Mouse (Mus musculus): ENCODE results near the gene L3mbtl3. TPM values are rescaled to one million over a fixed set of nuclear protein-coding genes. Genes with fewer than 3 reads are reported as not detected.

Gene L3mbtl3
- total and polyA plus RNA-seq, 3 experiments = 1.8 to 3.5 TPM; not detected in 1

DNA sequence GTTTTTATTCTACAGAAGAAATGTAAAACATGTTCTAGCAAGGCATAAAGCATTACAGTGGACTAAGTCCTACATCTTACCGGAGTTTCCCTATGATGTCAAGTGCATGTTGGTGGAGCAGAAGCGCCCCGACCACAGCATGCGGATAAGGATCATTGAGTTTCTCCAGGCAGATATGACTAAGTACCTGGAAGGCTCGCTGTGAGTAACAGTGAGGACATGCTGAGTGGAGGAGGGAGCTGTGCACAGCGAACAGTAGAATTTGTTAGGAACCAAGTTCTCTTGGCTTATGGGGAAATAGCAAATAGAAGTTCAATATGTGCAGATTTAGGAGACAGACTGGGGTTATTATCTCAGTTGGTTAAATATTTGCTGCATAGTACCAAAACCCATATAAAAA is 131.3 kb downstream of the L3mbtl3 start:
- no peaks in the 10 kb centered on the region for H3K4me1 ChIP-seq (ENCODE audit: control insufficient read depth in 1 of 2, insufficient read depth in 2 of 2, low read length in 2 of 2)
- no peak overlapping the region for H3K4me3 ChIP-seq (ENCODE audit: control insufficient read depth in 1 of 2, insufficient read depth in 1 of 2, low read depth in 2 of 2, low read length in 2 of 2)
- no peak for TF ChIP-seq MYB (IDR thresholded peaks at IDR 0.05; ENCODE audit: low read depth, low read length)
- TF ChIP-seq MAFK (IDR thresholded peaks at IDR 0.05; ENCODE audit: borderline replicate concordance, low read depth, low read length) = no peak
- H3K79me2 ChIP-seq (ENCODE audit: control insufficient read depth, insufficient read depth, low read length, poor library complexity) = no peaks in the 10 kb centered on the region
- H3K27ac ChIP-seq (ENCODE audit: control insufficient read depth, low read depth, low read length) = no peak overlapping the region
- H3K27me3 ChIP-seq (ENCODE audit: control insufficient read depth in 1 of 2, insufficient read depth in 2 of 2, low read length in 2 of 2) = no peaks in the 10 kb centered on the region
- no peaks in the 10 kb centered on the region for H3K36me3 ChIP-seq (ENCODE audit: control insufficient read depth in 1 of 2, insufficient read depth in 2 of 2, low read length in 2 of 2)
- no peak overlapping the region for H3K9ac ChIP-seq (ENCODE audit: control insufficient read depth, low read depth, low read length, poor library complexity, severe bottlenecking)
- H3K9me3 ChIP-seq (replicated peaks; ENCODE audit: insufficient read depth, low read length) = no peaks in the 10 kb centered on the region
- DNase-seq (ENCODE audit: low read depth, low spot score) = no peak

- H3K9ac ChIP-seq (ENCODE audit: control insufficient read depth, low read depth, low read length, poor library complexity, severe bottlenecking) = no peak overlapping the region
- no peaks in the 10 kb centered on the region for H3K4me1 ChIP-seq (ENCODE audit: control insufficient read depth in 1 of 2, insufficient read depth in 2 of 2, low read length in 2 of 2)
- no peak overlapping the region for H3K27ac ChIP-seq (ENCODE audit: control insufficient read depth, low read depth, low read length)
- TF ChIP-seq CHD1 (IDR thresholded peaks at IDR 0.05; ENCODE audit: low read depth, low read length) (no peak), ELF1 (IDR thresholded peaks at IDR 0.05; ENCODE audit: low read depth, low read length) (no peak), NRF1 (IDR thresholded peaks at IDR 0.05; ENCODE audit: insufficient read depth, low read depth, low read length, poor library complexity, severe bottlenecking) (no peak), POLR2AphosphoS5 (IDR thresholded peaks at IDR 0.05; ENCODE audit: borderline replicate concordance, low read depth, low read length) (no peak), USF2 (IDR thresholded peaks at IDR 0.05; ENCODE audit: borderline replicate concordance in 1 of 2, insufficient read depth in 1 of 2, low read depth in 1 of 2, low read length in 2 of 2) (no peak)
- no peaks in the 10 kb centered on the region for H3K36me3 ChIP-seq (ENCODE audit: control insufficient read depth in 1 of 2, insufficient read depth in 2 of 2, low read length in 2 of 2)
- no peaks in the 10 kb centered on the region for H3K9me3 ChIP-seq (replicated peaks; ENCODE audit: insufficient read depth, low read length)
- H3K27me3 ChIP-seq (ENCODE audit: control insufficient read depth in 1 of 2, insufficient read depth in 2 of 2, low read length in 2 of 2) = no peaks in the 10 kb centered on the region
- DNase-seq (ENCODE audit: low read depth, low spot score) = no peak
- no peak overlapping the region for H3K4me3 ChIP-seq (ENCODE audit: control insufficient read depth in 1 of 2, insufficient read depth in 1 of 2, low read depth in 2 of 2, low read length in 2 of 2)
- H3K79me2 ChIP-seq (ENCODE audit: control insufficient read depth, insufficient read depth, low read length, poor library complexity) = no peaks in the 10 kb centered on the region
Observed at GRCm38 (mm10) chr10:26243203-26243602, 132.6 kb downstream of the L3mbtl3 start.

- Histone ChIP-seq H3K36me3 (ENCODE audit: control insufficient read depth in 1 of 2, insufficient read depth in 2 of 2, low read length in 2 of 2) (no peaks in the 10 kb centered on the region), H3K27me3 (ENCODE audit: control insufficient read depth in 1 of 2, insufficient read depth in 2 of 2, low read length in 2 of 2) (no peaks in the 10 kb centered on the region), H3K79me2 (ENCODE audit: control insufficient read depth, insufficient read depth, low read length, poor library complexity) (no peaks in the 10 kb centered on the region), H3K4me1 (ENCODE audit: control insufficient read depth in 1 of 2, insufficient read depth in 2 of 2, low read length in 2 of 2) (no peaks in the 10 kb centered on the region), H3K9ac (ENCODE audit: control insufficient read depth, low read depth, low read length, poor library complexity, severe bottlenecking) (no peak overlapping the region), H3K27ac (ENCODE audit: control insufficient read depth, low read depth, low read length) (no peak overlapping the region), H3K4me3 (ENCODE audit: control insufficient read depth in 1 of 2, insufficient read depth in 1 of 2, low read depth in 2 of 2, low read length in 2 of 2) (no peak overlapping the region), H3K9me3 (replicated peaks; ENCODE audit: insufficient read depth, low read length) (no peaks in the 10 kb centered on the region)
- no peak for TF ChIP-seq POLR2AphosphoS2 (IDR thresholded peaks at IDR 0.05; ENCODE audit: low read length)
- no peak for TF ChIP-seq SMC3 (IDR thresholded peaks at IDR 0.05; ENCODE audit: low read depth, low read length)
- no peak for TF ChIP-seq MEF2A (IDR thresholded peaks at IDR 0.05; ENCODE audit: extremely low read depth, insufficient replicate concordance, low read depth, low read length, poor library complexity, severe bottlenecking)
- no peak for TF ChIP-seq RAD21 (IDR thresholded peaks at IDR 0.05; ENCODE audit: low read depth, low read length)
- no peak for TF ChIP-seq ZMIZ1 (IDR thresholded peaks at IDR 0.05; ENCODE audit: low read depth, low read length)
- TF ChIP-seq ELF1 (IDR thresholded peaks at IDR 0.05; ENCODE audit: low read depth, low read length) = no peak
- TF ChIP-seq USF2 (IDR thresholded peaks at IDR 0.05; ENCODE audit: borderline replicate concordance in 1 of 2, insufficient read depth in 1 of 2, low read depth in 1 of 2, low read length in 2 of 2) = no peak
- no peak for TF ChIP-seq POLR2AphosphoS5 (IDR thresholded peaks at IDR 0.05; ENCODE audit: borderline replicate concordance, low read depth, low read length)
- TF ChIP-seq NRF1 (IDR thresholded peaks at IDR 0.05; ENCODE audit: insufficient read depth, low read depth, low read length, poor library complexity, severe bottlenecking) = no peak
- no peak for TF ChIP-seq TCF12 (IDR thresholded peaks at IDR 0.05; ENCODE audit: low read depth, low read length)
- no peak for TF ChIP-seq MAX (IDR thresholded peaks at IDR 0.05; ENCODE audit: low read length)
- TF ChIP-seq MYC (IDR thresholded peaks at IDR 0.05; ENCODE audit: low read depth, low read length) = no peak
- TF ChIP-seq TBP (IDR thresholded peaks at IDR 0.05; ENCODE audit: low read depth, low read length) = no peak
- no peak for TF ChIP-seq MYB (IDR thresholded peaks at IDR 0.05; ENCODE audit: low read depth, low read length)
- TF ChIP-seq CTCF (IDR thresholded peaks at IDR 0.05 in 2 of 3, conservative IDR thresholded peaks at IDR 0.05 in 1 of 3; ENCODE audit: control insufficient read depth in 1 of 3, insufficient read depth in 1 of 3, low read depth in 2 of 3, low read length in 3 of 3, poor library complexity in 1 of 3, severe bottlenecking in 1 of 3) = no peak
- no peak for TF ChIP-seq UBTF (IDR thresholded peaks at IDR 0.05; ENCODE audit: borderline replicate concordance, insufficient read depth, low read depth, low read length)
- TF ChIP-seq ZC3H11A (IDR thresholded peaks at IDR 0.05; ENCODE audit: low read depth, low read length) = no peak
- TF ChIP-seq E2F4 (IDR thresholded peaks at IDR 0.05; ENCODE audit: borderline replicate concordance, low read depth, low read length) = no peak
- DNase-seq (ENCODE audit: low read depth, low spot score) = no peak
Observed at GRCm38 (mm10) chr10:26239090-26239489, 136.7 kb downstream of the L3mbtl3 start.

Data from MEL (cell line).